Mouse (Mus musculus): ENCODE results near the gene R3hdml.

DNA sequence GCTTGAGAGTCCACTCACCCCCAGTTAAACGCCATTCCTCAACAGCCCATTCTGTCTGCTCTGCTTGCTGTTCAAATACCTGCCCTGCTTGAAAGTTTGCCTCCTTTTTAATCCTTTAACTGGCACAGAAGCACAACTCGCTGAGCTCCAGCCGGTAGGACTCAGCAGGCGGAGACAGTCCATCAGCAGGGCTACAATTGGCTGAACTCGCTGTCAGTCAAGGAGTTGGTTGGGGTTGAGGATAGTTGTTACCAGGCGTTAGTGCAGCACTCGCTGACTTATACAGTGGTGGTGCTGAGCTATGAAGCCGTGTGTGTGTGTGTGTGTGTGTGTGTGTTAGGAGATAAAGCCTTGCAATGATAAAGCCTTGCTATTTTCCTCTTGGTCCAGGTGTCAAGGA, 31.5 kb upstream of the R3hdml start:
- TF ChIP-seq POLR2A (IDR thresholded peaks at IDR 0.05; ENCODE audit: control insufficient read depth, extremely low read depth, insufficient read depth, low read length, poor library complexity) (no peak), CTCF (IDR thresholded peaks at IDR 0.05; ENCODE audit: borderline replicate concordance, control insufficient read depth, extremely low read depth, insufficient read depth, low read length, poor library complexity) (no peak)

Measured in thymus, adult 2 months (tissue).